Mouse (Mus musculus) embryonic facial prominence, embryonic 12.5 days (tissue): ENCODE data around the gene Kcnq5. TPM values are rescaled to one million over a fixed set of nuclear protein-coding genes. Genes with fewer than 3 reads are reported as not detected.

Source experiments
- ATAC-seq: fragments of 200-750 bp; cut with Nextera tagmentation; 2 replicates; pipeline ENCODE4 v1.8.0; 2017; ENCODE audit not compliant: insufficient number of reproducible peaks, insufficient read depth, low FRiP score, low TSS enrichment
- H3K27ac ChIP-seq: fragments of 300-500 bp; sonication (generic); 2 replicates; pipeline ENCODE4 v1.5.1; 2016; ENCODE audit warnings: mild to moderate bottlenecking
- H3K27me3 ChIP-seq: fragments of 300-500 bp; sonication (generic); 2 replicates; pipeline ENCODE4 v1.6.1; 2016; ENCODE audit warnings: mild to moderate bottlenecking, moderate library complexity
- H3K36me3 ChIP-seq: fragments of 300-500 bp; sonication (generic); 2 replicates; pipeline ENCODE4 v1.6.1; 2016; ENCODE audit warnings: mild to moderate bottlenecking
- H3K4me1 ChIP-seq: fragments of 300-500 bp; sonication (generic); 2 replicates; pipeline ENCODE4 v1.6.1; 2016
- H3K4me2 ChIP-seq: fragments of 300-500 bp; sonication (generic); replicated peaks from 2 replicates; pipeline ENCODE4 v1.6.1; 2016; ENCODE audit warnings: mild to moderate bottlenecking, moderate library complexity
- H3K4me3 ChIP-seq: fragments of 300-500 bp; sonication (generic); 2 replicates; pipeline ENCODE4 v1.5.1; 2016; ENCODE audit warnings: mild to moderate bottlenecking
- H3K9ac ChIP-seq: fragments of 300-500 bp; sonication (generic); 2 replicates; pipeline ENCODE4 v1.6.1; 2016; ENCODE audit warnings: mild to moderate bottlenecking, moderate library complexity
- H3K9me3 ChIP-seq: fragments of 300-500 bp; sonication (generic); 2 replicates; pipeline ENCODE4 v1.6.1; 2016; ENCODE audit warnings: mild to moderate bottlenecking, moderate library complexity
- WGBS: fragments of 180-500 bp; shearing (Covaris S2); methylation state at CpG from one replicate; pipeline ENCODE4 v1.1.7; 2016; 5-methylcytosine and 5-hydroxymethylcytosine counted together
- polyA plus RNA-seq: library from polyadenylated mRNA; unstranded; fragments of >200 nt; fragmentation: Nextera tagmentation; extraction: Ambion mirVana; gene quantifications from 2 replicates; pipeline ENCODE4 v1.2.1, GENCODE M21; 2016

Kcnq5 gene
- polyA plus RNA-seq, 1 experiment from 2014 or later = 3.3 TPM

GRCm38 (mm10) chr1:21836337-21836736 lies 125.4 kb downstream of the Kcnq5 start:
- no peak for ATAC-seq
- Histone ChIP-seq H3K4me3 (no peak overlapping the region), H3K4me1 (peaks cover 2% of the 10 kb centered on the region; the same call in 1 of the 2 replicates), H3K27me3 (no peaks in the 10 kb centered on the region), H3K36me3 (no peaks in the 10 kb centered on the region), H3K4me2 (no peak overlapping the region), H3K27ac (no peak overlapping the region), H3K9me3 (no peaks in the 10 kb centered on the region), H3K9ac (no peak overlapping the region)
- 49% methylated on average over 3 of the region's 3 CpGs for WGBS

GRCm38 (mm10) chr1:21829909-21830455 lies 131.8 kb downstream of the Kcnq5 start:
- ATAC-seq = no peak
- H3K27ac ChIP-seq = no peak overlapping the region
- H3K4me3 ChIP-seq = no peak overlapping the region
- no peaks in the 10 kb centered on the region for H3K27me3 ChIP-seq
- no peaks in the 10 kb centered on the region for H3K4me1 ChIP-seq
- WGBS = 65% methylated on average over 6 of the region's 6 CpGs
- H3K4me2 ChIP-seq = no peak overlapping the region
- H3K9ac ChIP-seq = no peak overlapping the region
- no peaks in the 10 kb centered on the region for H3K36me3 ChIP-seq
- no peaks in the 10 kb centered on the region for H3K9me3 ChIP-seq

- ATAC-seq = no peak
- no peaks in the 10 kb centered on the region for H3K4me1 ChIP-seq
- H3K4me2 ChIP-seq = no peak overlapping the region
- no peak overlapping the region for H3K9ac ChIP-seq
- no peaks in the 10 kb centered on the region for H3K9me3 ChIP-seq
- no peaks in the 10 kb centered on the region for H3K36me3 ChIP-seq
- H3K27ac ChIP-seq = no peak overlapping the region
- WGBS = 62% methylated on average over 10 of the region's 10 CpGs
- no peak overlapping the region for H3K4me3 ChIP-seq
- H3K27me3 ChIP-seq = no peaks in the 10 kb centered on the region
Measured at GRCm38 (mm10) chr1:21820066-21820630, 141.6 kb downstream of the Kcnq5 start.

- H3K4me1 ChIP-seq = no peaks in the 10 kb centered on the region
- no peak for ATAC-seq
- H3K9ac ChIP-seq = no peak overlapping the region
- no peak overlapping the region for H3K27ac ChIP-seq
- no peaks in the 10 kb centered on the region for H3K27me3 ChIP-seq
- H3K9me3 ChIP-seq = no peaks in the 10 kb centered on the region
- no peak overlapping the region for H3K4me2 ChIP-seq
- WGBS = 78% methylated on average over 2 of the region's 2 CpGs
- H3K36me3 ChIP-seq = no peaks in the 10 kb centered on the region
- H3K4me3 ChIP-seq = no peak overlapping the region
Measured at GRCm38 (mm10) chr1:21805064-21805463, 156.7 kb downstream of the Kcnq5 start.

- H3K27me3 ChIP-seq = no peaks in the 10 kb centered on the region
- H3K9ac ChIP-seq = no peak overlapping the region
- H3K27ac ChIP-seq = no peak overlapping the region
- H3K4me1 ChIP-seq = no peaks in the 10 kb centered on the region
- 83% methylated on average over 2 of the region's 2 CpGs for WGBS
- H3K4me3 ChIP-seq = no peak overlapping the region
- H3K36me3 ChIP-seq = no peaks in the 10 kb centered on the region
- no peak for ATAC-seq
- H3K4me2 ChIP-seq = no peak overlapping the region
- no peaks in the 10 kb centered on the region for H3K9me3 ChIP-seq
Measured at GRCm38 (mm10) chr1:21804477-21804866, 157.3 kb downstream of the Kcnq5 start.

- H3K9me3 ChIP-seq = no peaks in the 10 kb centered on the region
- no peak overlapping the region for H3K4me3 ChIP-seq
- no peaks in the 10 kb centered on the region for H3K4me1 ChIP-seq
- no peak overlapping the region for H3K9ac ChIP-seq
- ATAC-seq = no peak
- H3K4me2 ChIP-seq = no peak overlapping the region
- WGBS = 87% methylated on average over 5 of the region's 5 CpGs
- H3K27ac ChIP-seq = no peak overlapping the region
- no peaks in the 10 kb centered on the region for H3K36me3 ChIP-seq
- H3K27me3 ChIP-seq = no peaks in the 10 kb centered on the region
Measured at GRCm38 (mm10) chr1:21803751-21804476, 157.8 kb downstream of the Kcnq5 start.

GRCm38 (mm10) chr1:21780746-21781145 lies 181.0 kb downstream of the Kcnq5 start:
- Histone ChIP-seq H3K36me3 (no peaks in the 10 kb centered on the region), H3K4me1 (no peaks in the 10 kb centered on the region), H3K4me3 (no peak overlapping the region), H3K9ac (no peak overlapping the region), H3K27me3 (no peaks in the 10 kb centered on the region), H3K4me2 (no peak overlapping the region), H3K27ac (no peak overlapping the region), H3K9me3 (no peaks in the 10 kb centered on the region)
- 72% methylated on average over 5 of the region's 5 CpGs for WGBS
- no peak for ATAC-seq

GRCm38 (mm10) chr1:21777560-21777959 lies 184.2 kb downstream of the Kcnq5 start:
- no peaks in the 10 kb centered on the region for H3K4me1 ChIP-seq
- no peak overlapping the region for H3K4me3 ChIP-seq
- ATAC-seq = no peak
- no peak overlapping the region for H3K4me2 ChIP-seq
- H3K9ac ChIP-seq = no peak overlapping the region
- no peaks in the 10 kb centered on the region for H3K9me3 ChIP-seq
- H3K27ac ChIP-seq = no peak overlapping the region
- no peaks in the 10 kb centered on the region for H3K36me3 ChIP-seq
- H3K27me3 ChIP-seq = no peaks in the 10 kb centered on the region
- 87% methylated on average over 5 of the region's 5 CpGs for WGBS

- Histone ChIP-seq H3K27ac (no peak overlapping the region), H3K4me1 (no peaks in the 10 kb centered on the region), H3K9me3 (no peaks in the 10 kb centered on the region), H3K27me3 (no peaks in the 10 kb centered on the region), H3K9ac (no peak overlapping the region), H3K4me2 (no peak overlapping the region), H3K4me3 (no peak overlapping the region), H3K36me3 (no peaks in the 10 kb centered on the region)
- no peak for ATAC-seq
- WGBS = 85% methylated on average over 5 of the region's 5 CpGs
Measured at GRCm38 (mm10) chr1:21773931-21774330, 187.8 kb downstream of the Kcnq5 start.

- H3K9me3 ChIP-seq = no peaks in the 10 kb centered on the region
Measured at GRCm38 (mm10) chr1:21770494-21770893, 191.2 kb downstream of the Kcnq5 start.

GRCm38 (mm10) chr1:21749297-21749696 lies 212.4 kb downstream of the Kcnq5 start:
- H3K36me3 ChIP-seq = no peaks in the 10 kb centered on the region
- H3K27me3 ChIP-seq = no peaks in the 10 kb centered on the region
- no peak overlapping the region for H3K4me3 ChIP-seq
- H3K4me1 ChIP-seq = no peaks in the 10 kb centered on the region
- no peak overlapping the region for H3K4me2 ChIP-seq
- no peak overlapping the region for H3K27ac ChIP-seq
- 91% methylated on average over 1 of the region's 1 CpGs for WGBS
- no peaks in the 10 kb centered on the region for H3K9me3 ChIP-seq
- ATAC-seq = no peak
- H3K9ac ChIP-seq = no peak overlapping the region

More at GRCm38 (mm10) chr1:21770494-21770893, 191.2 kb downstream of the Kcnq5 start:
- no peak for ATAC-seq
- no peak overlapping the region for H3K9ac ChIP-seq
- H3K27me3 ChIP-seq = no peaks in the 10 kb centered on the region
- whole genome bisulfite sequencing = 80% methylated on average over 1 of the region's 1 CpGs
- no peak overlapping the region for H3K4me3 ChIP-seq
- no peak overlapping the region for H3K27ac ChIP-seq
- H3K4me1 ChIP-seq = no peaks in the 10 kb centered on the region
- no peaks in the 10 kb centered on the region for H3K36me3 ChIP-seq
- no peak overlapping the region for H3K4me2 ChIP-seq

GRCm38 (mm10) chr1:21729131-21729530 lies 232.6 kb downstream of the Kcnq5 start:
- 76% methylated on average over 1 of the region's 1 CpGs for WGBS
- Histone ChIP-seq H3K9ac (no peak overlapping the region), H3K4me2 (no peak overlapping the region), H3K4me3 (no peak overlapping the region), H3K9me3 (no peaks in the 10 kb centered on the region), H3K27me3 (no peaks in the 10 kb centered on the region), H3K27ac (no peak overlapping the region), H3K4me1 (no peaks in the 10 kb centered on the region), H3K36me3 (no peaks in the 10 kb centered on the region)
- ATAC-seq = no peak
